Mouse (Mus musculus) thymus, adult 2 months (tissue): Measurements from ENCODE around the gene Nr1d1.

Source experiments
- CTCF ChIP-seq: fragments of 200-500 bp; IDR thresholded peaks from 2 replicates; pipeline ENCODE4 v1.5.1; 2012; ENCODE audit warnings: mild to moderate bottlenecking, control low read depth, low read length, moderate library complexity, borderline replicate concordance; ENCODE audit not compliant: control insufficient read depth, poor library complexity, insufficient read depth; ENCODE audit errors: extremely low read depth
- POLR2A ChIP-seq: fragments of 200-500 bp; IDR thresholded peaks from 2 replicates; pipeline ENCODE4 v1.6.1; 2012; ENCODE audit warnings: mild to moderate bottlenecking, low read length, control low read depth, moderate library complexity; ENCODE audit not compliant: control insufficient read depth, poor library complexity, insufficient read depth; ENCODE audit errors: extremely low read depth

- TF ChIP-seq CTCF = no peak
- TF ChIP-seq POLR2A = no peak
Measured at GRCm38 (mm10) chr11:98721458-98722226, 53.5 kb downstream of the Nr1d1 start.
